Mouse (Mus musculus): ENCODE results near the gene Ccl25. TPM values are rescaled to one million over a fixed set of nuclear protein-coding genes. Genes with fewer than 3 reads are reported as not detected.
"Not testable (repeated sequence)": the region's sequence is repeated elsewhere in the genome, so short reads cannot be mapped to it uniquely, and the experiment has no call there.

Gene Ccl25
- polyA plus RNA-seq, 1 experiment from 2014 or later: 14.0 TPM

GRCm38 (mm10) chr8:4403960-4404879 lies 79.2 kb downstream of the Ccl25 start:
- ATAC-seq (replicated peaks; ENCODE audit: insufficient number of reproducible peaks, low FRiP score, low TSS enrichment, low read depth) (no peak), DNase-seq (ENCODE audit: low spot score) (peak; percentile 5)
- Histone ChIP-seq H3K9me3 (replicated peaks; ENCODE audit: control insufficient read depth, low read length) (no peaks in the 10 kb centered on the region), H3K4me3 (ENCODE audit: low read depth, low read length) (peak overlapping the region; percentile 21), H3K4me2 (ENCODE audit: low read depth, low read length) (peak overlapping the region; percentile 47), H3K27me3 (ENCODE audit: control insufficient read depth, insufficient read depth, low read length) (no peaks in the 10 kb centered on the region), H3K4me1 (ENCODE audit: control insufficient read depth, insufficient read depth, low read length) (no peaks in the 10 kb centered on the region), H3K36me3 (replicated peaks; ENCODE audit: control insufficient read depth, insufficient read depth, low read depth, low read length) (no peaks in the 10 kb centered on the region), H3K9ac (replicated peaks; ENCODE audit: low read length) (peak overlapping the region; percentile 53), H3K27ac (replicated peaks; ENCODE audit: low read depth, low read length) (no peak overlapping the region)
- WGBS: 62% methylated on average over 19 of the region's 19 CpGs

GRCm38 (mm10) chr8:4404880-4405261 lies 79.9 kb downstream of the Ccl25 start:
- Histone ChIP-seq H3K36me3 (replicated peaks; ENCODE audit: control insufficient read depth, insufficient read depth, low read depth, low read length) (no peaks in the 10 kb centered on the region), H3K27ac (replicated peaks; ENCODE audit: low read depth, low read length) (no peak overlapping the region), H3K4me3 (ENCODE audit: low read depth, low read length) (peak overlapping the region; percentile 21), H3K9me3 (replicated peaks; ENCODE audit: control insufficient read depth, low read length) (no peaks in the 10 kb centered on the region), H3K9ac (replicated peaks; ENCODE audit: low read length) (peak overlapping the region; percentile 53), H3K27me3 (ENCODE audit: control insufficient read depth, insufficient read depth, low read length) (no peaks in the 10 kb centered on the region), H3K4me1 (ENCODE audit: control insufficient read depth, insufficient read depth, low read length) (no peaks in the 10 kb centered on the region), H3K4me2 (ENCODE audit: low read depth, low read length) (peak overlapping the region; percentile 47)
- WGBS: 16% methylated on average over 16 of the region's 16 CpGs
- ATAC-seq (replicated peaks; ENCODE audit: insufficient number of reproducible peaks, low FRiP score, low TSS enrichment, low read depth): no peak; the same call in 1 of the 2 replicates
- peak; percentile 41 for DNase-seq (ENCODE audit: low spot score)

- not testable (repeated sequence) for ATAC-seq (replicated peaks; ENCODE audit: insufficient number of reproducible peaks, low FRiP score, low TSS enrichment, low read depth); H3K4me2 ChIP-seq (ENCODE audit: low read depth, low read length); H3K9ac ChIP-seq (replicated peaks; ENCODE audit: low read length); H3K4me1 ChIP-seq (ENCODE audit: control insufficient read depth, insufficient read depth, low read length); H3K27me3 ChIP-seq (ENCODE audit: control insufficient read depth, insufficient read depth, low read length); H3K4me3 ChIP-seq (ENCODE audit: low read depth, low read length); H3K27ac ChIP-seq (replicated peaks; ENCODE audit: low read depth, low read length); H3K36me3 ChIP-seq (replicated peaks; ENCODE audit: control insufficient read depth, insufficient read depth, low read depth, low read length); H3K9me3 ChIP-seq (replicated peaks; ENCODE audit: control insufficient read depth, low read length); DNase-seq (ENCODE audit: low spot score)
- WGBS: 64% methylated on average over 6 of the region's 6 CpGs
Measured at GRCm38 (mm10) chr8:4408425-4408824, 83.4 kb downstream of the Ccl25 start.

Other genes with a start within 250 kb of the Ccl25 start
- not detected in 2 replicates for gene Cd209f, start 219.4 kb upstream of the Ccl25 start, polyA plus RNA-seq (2014; fragmentation: Nextera tagmentation; extraction: Ambion mirVana)
- gene Cd209g, start 191.1 kb upstream of the Ccl25 start, polyA plus RNA-seq (2014; fragmentation: Nextera tagmentation; extraction: Ambion mirVana): not detected in 2 replicates
- gene Evi5l, start 158.6 kb upstream of the Ccl25 start, polyA plus RNA-seq (2014; fragmentation: Nextera tagmentation; extraction: Ambion mirVana): 16.0 and 20.0 TPM in 2 replicates
- 7.1 and 9.8 TPM in 2 replicates for gene Prr36, start 107.8 kb upstream of the Ccl25 start, polyA plus RNA-seq (2014; fragmentation: Nextera tagmentation; extraction: Ambion mirVana)
- gene Lrrc8e, start 98.4 kb upstream of the Ccl25 start, polyA plus RNA-seq (2014; fragmentation: Nextera tagmentation; extraction: Ambion mirVana): 0.32 and 0.38 TPM in 2 replicates
- gene Map2k7, start 86.5 kb upstream of the Ccl25 start, polyA plus RNA-seq (2014; fragmentation: Nextera tagmentation; extraction: Ambion mirVana): 16.7 TPM in 2 replicates
- gene Gm49320, start 86.3 kb upstream of the Ccl25 start, polyA plus RNA-seq (2014; fragmentation: Nextera tagmentation; extraction: Ambion mirVana): 0.53 and 0.67 TPM in 2 replicates
- 1.5 and 1.8 TPM in 2 replicates for gene Tgfbr3l, start 77.0 kb upstream of the Ccl25 start, polyA plus RNA-seq (2014; fragmentation: Nextera tagmentation; extraction: Ambion mirVana)
- gene Snapc2, start 72.1 kb upstream of the Ccl25 start, polyA plus RNA-seq (2014; fragmentation: Nextera tagmentation; extraction: Ambion mirVana): 59.8 and 67.4 TPM in 2 replicates
- gene Ctxn1, start 65.9 kb upstream of the Ccl25 start, polyA plus RNA-seq (2014; fragmentation: Nextera tagmentation; extraction: Ambion mirVana): 75.3 and 88.2 TPM in 2 replicates
- gene Timm44, start 49.3 kb upstream of the Ccl25 start, polyA plus RNA-seq (2014; fragmentation: Nextera tagmentation; extraction: Ambion mirVana): 70.2 and 74.3 TPM in 2 replicates
- gene Elavl1, start 203 bp downstream of the Ccl25 start, polyA plus RNA-seq (2014; fragmentation: Nextera tagmentation; extraction: Ambion mirVana): 384 and 409 TPM in 2 replicates
- 7.9 and 10.3 TPM in 2 replicates for gene Cers4, start 167.8 kb downstream of the Ccl25 start, polyA plus RNA-seq (2014; fragmentation: Nextera tagmentation; extraction: Ambion mirVana)